Mouse (Mus musculus) midbrain, embryonic 15.5 days (tissue): ENCODE measurements around the gene Cabp1. TPM values are rescaled to one million over a fixed set of nuclear protein-coding genes. Genes with fewer than 3 reads are reported as not detected.
A peak's percentile ranks its signal among the peaks of the same experiment; 100 is the strongest.

Experiments
- ATAC-seq: fragments of 200-750 bp; cut with Nextera tagmentation; replicated peaks from 2 replicates; pipeline ENCODE4 v1.8.0; 2017; ENCODE audit warnings: moderate TSS enrichment
- H3K27ac ChIP-seq: fragments of 300-500 bp; sonication (generic); 2 replicates; pipeline ENCODE4 v1.5.1; 2015; ENCODE audit warnings: mild to moderate bottlenecking, inconsistent platforms
- H3K27me3 ChIP-seq: fragments of 300-500 bp; sonication (generic); replicated peaks from 2 replicates; pipeline ENCODE4 v1.6.1; 2015; ENCODE audit warnings: inconsistent platforms
- H3K36me3 ChIP-seq: fragments of 300-500 bp; sonication (generic); replicated peaks from 2 replicates; pipeline ENCODE4 v1.6.1; 2015; ENCODE audit warnings: inconsistent platforms
- H3K4me1 ChIP-seq: fragments of 300-500 bp; sonication (generic); 2 replicates; pipeline ENCODE4 v1.6.1; 2015; ENCODE audit warnings: inconsistent platforms
- H3K4me2 ChIP-seq: fragments of 300-500 bp; sonication (generic); 2 replicates; pipeline ENCODE4 v1.6.1; 2015; ENCODE audit warnings: inconsistent platforms, mild to moderate bottlenecking, moderate library complexity
- H3K4me3 ChIP-seq: fragments of 300-500 bp; sonication (generic); 2 replicates; pipeline ENCODE4 v1.5.1; 2015; ENCODE audit warnings: mild to moderate bottlenecking, inconsistent platforms
- H3K9ac ChIP-seq: fragments of 300-500 bp; sonication (generic); 2 replicates; pipeline ENCODE4 v1.6.1; 2015; ENCODE audit warnings: mild to moderate bottlenecking, inconsistent platforms
- H3K9me3 ChIP-seq: fragments of 300-500 bp; sonication (generic); 2 replicates; pipeline ENCODE4 v1.6.1; 2016; ENCODE audit warnings: inconsistent platforms
- WGBS: fragments of 180-500 bp; shearing (Covaris S2); methylation state at CpG from one replicate; pipeline ENCODE4 v1.1.7; 2015; ENCODE audit warnings: mixed read lengths; 5-methylcytosine and 5-hydroxymethylcytosine counted together
- polyA plus RNA-seq: library from polyadenylated mRNA; unstranded; fragments of >200 nt; fragmentation: Nextera tagmentation; extraction: Ambion mirVana; gene quantifications from 2 replicates; pipeline ENCODE4 v1.2.1, GENCODE M21; 2015

The Cabp1 gene
- polyA plus RNA-seq, 1 experiment from 2014 or later: 5.2 TPM

- Histone ChIP-seq H3K4me3 (peak overlapping the region; percentile 25), H3K4me2 (peak overlapping the region; percentile 45), H3K36me3 (no peaks in the 10 kb centered on the region), H3K27ac (peak overlapping the region; percentile 51), H3K9ac (no peak overlapping the region; the same call in 1 of the 2 replicates), H3K9me3 (no peaks in the 10 kb centered on the region), H3K27me3 (peaks cover 5% of the 10 kb centered on the region), H3K4me1 (peaks cover 29% of the 10 kb centered on the region)
- peak; percentile 45; the same call in 1 of the 2 replicates for ATAC-seq
- 14% methylated on average over 15 of the region's 15 CpGs for WGBS
These were observed 9.5 kb downstream of the Cabp1 start for GRCm38 (mm10) chr5:115184726-115185125.

- Histone ChIP-seq H3K9me3 (no peaks in the 10 kb centered on the region), H3K4me3 (no peak overlapping the region), H3K27me3 (no peaks in the 10 kb centered on the region), H3K4me2 (no peak overlapping the region), H3K36me3 (no peaks in the 10 kb centered on the region), H3K9ac (no peak overlapping the region), H3K27ac (no peak overlapping the region), H3K4me1 (peaks cover 29% of the 10 kb centered on the region)
- ATAC-seq: no peak
- WGBS: 72% methylated on average over 10 of the region's 10 CpGs
These were observed 10.7 kb downstream of the Cabp1 start for GRCm38 (mm10) chr5:115183482-115183881.

GRCm38 (mm10) chr5:115182925-115183324, 11.3 kb downstream of the Cabp1 start:
- H3K36me3 ChIP-seq: no peaks in the 10 kb centered on the region
- WGBS: 74% methylated on average over 8 of the region's 8 CpGs
- no peaks in the 10 kb centered on the region for H3K9me3 ChIP-seq
- no peaks in the 10 kb centered on the region for H3K27me3 ChIP-seq
- H3K4me3 ChIP-seq: no peak overlapping the region
- no peak overlapping the region for H3K27ac ChIP-seq
- H3K4me1 ChIP-seq: peaks cover 29% of the 10 kb centered on the region
- no peak for ATAC-seq
- no peak overlapping the region for H3K9ac ChIP-seq
- H3K4me2 ChIP-seq: no peak overlapping the region

- 80% methylated on average over 13 of the region's 13 CpGs for WGBS
- H3K9me3 ChIP-seq: no peaks in the 10 kb centered on the region
- no peak overlapping the region for H3K27ac ChIP-seq
- no peaks in the 10 kb centered on the region for H3K27me3 ChIP-seq
- no peak for ATAC-seq
- no peaks in the 10 kb centered on the region for H3K36me3 ChIP-seq
- peaks cover 17% of the 10 kb centered on the region for H3K4me1 ChIP-seq
- no peak overlapping the region for H3K4me3 ChIP-seq
- no peak overlapping the region for H3K9ac ChIP-seq
- H3K4me2 ChIP-seq: no peak overlapping the region
These were observed 12.8 kb downstream of the Cabp1 start for GRCm38 (mm10) chr5:115181248-115181940.

- Histone ChIP-seq H3K27ac (no peak overlapping the region), H3K36me3 (no peaks in the 10 kb centered on the region), H3K9me3 (no peaks in the 10 kb centered on the region), H3K4me2 (no peak overlapping the region), H3K4me3 (no peak overlapping the region), H3K9ac (no peak overlapping the region), H3K27me3 (no peaks in the 10 kb centered on the region), H3K4me1 (0 out of 2 replicates have a peak, but pooled peaks cover 6% of the 10 kb centered on the region)
- ATAC-seq: no peak
- WGBS: 92% methylated on average over 11 of the region's 11 CpGs
These were observed 14.6 kb downstream of the Cabp1 start for GRCm38 (mm10) chr5:115179596-115179995.

GRCm38 (mm10) chr5:115177866-115178265, 16.3 kb downstream of the Cabp1 start:
- Histone ChIP-seq H3K36me3 (no peaks in the 10 kb centered on the region), H3K9ac (no peak overlapping the region), H3K9me3 (no peaks in the 10 kb centered on the region), H3K27ac (no peak overlapping the region), H3K4me3 (no peak overlapping the region), H3K4me2 (no peak overlapping the region), H3K4me1 (no peaks in the 10 kb centered on the region), H3K27me3 (no peaks in the 10 kb centered on the region)
- no peak for ATAC-seq
- 82% methylated on average over 6 of the region's 6 CpGs for WGBS

- H3K9me3 ChIP-seq: no peaks in the 10 kb centered on the region
- ATAC-seq: no peak
- no peaks in the 10 kb centered on the region for H3K27me3 ChIP-seq
- no peaks in the 10 kb centered on the region for H3K36me3 ChIP-seq
- no peaks in the 10 kb centered on the region for H3K4me1 ChIP-seq
- no peak overlapping the region for H3K4me2 ChIP-seq
- no peak overlapping the region for H3K9ac ChIP-seq
- no peak overlapping the region for H3K4me3 ChIP-seq
- H3K27ac ChIP-seq: no peak overlapping the region
- WGBS: 87% methylated on average over 1 of the region's 1 CpGs
These were observed 19.6 kb downstream of the Cabp1 start for GRCm38 (mm10) chr5:115174554-115174953.

GRCm38 (mm10) chr5:115170150-115170549, 24.0 kb downstream of the Cabp1 start:
- Histone ChIP-seq H3K4me3 (no peak overlapping the region), H3K36me3 (no peaks in the 10 kb centered on the region), H3K9ac (no peak overlapping the region), H3K27ac (no peak overlapping the region), H3K27me3 (no peaks in the 10 kb centered on the region), H3K4me2 (no peak overlapping the region), H3K4me1 (peaks cover 10% of the 10 kb centered on the region), H3K9me3 (no peaks in the 10 kb centered on the region)
- ATAC-seq: no peak
- WGBS: 84% methylated on average over 8 of the region's 8 CpGs

GRCm38 (mm10) chr5:115168641-115169415, 25.4 kb downstream of the Cabp1 start:
- Histone ChIP-seq H3K4me1 (peaks cover 10% of the 10 kb centered on the region), H3K4me2 (no peak overlapping the region), H3K9ac (no peak overlapping the region), H3K27ac (no peak overlapping the region), H3K9me3 (no peaks in the 10 kb centered on the region), H3K27me3 (no peaks in the 10 kb centered on the region), H3K36me3 (no peaks in the 10 kb centered on the region), H3K4me3 (no peak overlapping the region)
- no peak for ATAC-seq
- 59% methylated on average over 27 of the region's 27 CpGs for WGBS

GRCm38 (mm10) chr5:115167396-115167795, 26.8 kb downstream of the Cabp1 start:
- no peak overlapping the region for H3K9ac ChIP-seq
- WGBS: 75% methylated on average over 6 of the region's 6 CpGs
- peaks cover 10% of the 10 kb centered on the region for H3K4me1 ChIP-seq
- H3K9me3 ChIP-seq: no peaks in the 10 kb centered on the region
- no peak for ATAC-seq
- H3K36me3 ChIP-seq: no peaks in the 10 kb centered on the region
- no peak overlapping the region for H3K4me3 ChIP-seq
- H3K4me2 ChIP-seq: no peak overlapping the region
- no peak overlapping the region for H3K27ac ChIP-seq
- H3K27me3 ChIP-seq: no peaks in the 10 kb centered on the region

- H3K4me3 ChIP-seq: no peak overlapping the region
- H3K36me3 ChIP-seq: no peaks in the 10 kb centered on the region
- no peak overlapping the region for H3K9ac ChIP-seq
- no peaks in the 10 kb centered on the region for H3K9me3 ChIP-seq
- 84% methylated on average over 7 of the region's 7 CpGs for WGBS
- H3K27ac ChIP-seq: no peak overlapping the region
- no peak for ATAC-seq
- H3K4me1 ChIP-seq: peaks cover 10% of the 10 kb centered on the region
- H3K27me3 ChIP-seq: no peaks in the 10 kb centered on the region
- no peak overlapping the region for H3K4me2 ChIP-seq
These were observed 27.4 kb downstream of the Cabp1 start for GRCm38 (mm10) chr5:115166815-115167194.

- Histone ChIP-seq H3K9me3 (no peaks in the 10 kb centered on the region), H3K36me3 (no peaks in the 10 kb centered on the region), H3K4me2 (no peak overlapping the region), H3K4me3 (no peak overlapping the region), H3K9ac (no peak overlapping the region), H3K27me3 (no peaks in the 10 kb centered on the region), H3K27ac (peak overlapping the region; percentile 62), H3K4me1 (peaks cover 10% of the 10 kb centered on the region)
- ATAC-seq: no peak; the same call in 1 of the 2 replicates
- WGBS: 38% methylated on average over 11 of the region's 11 CpGs
These were observed 28.0 kb downstream of the Cabp1 start for GRCm38 (mm10) chr5:115165895-115166814.
